Mouse (Mus musculus) bone marrow macrophage, adult 2 months (primary cell): ENCODE results near the gene Usp8.

Source experiments
- CTCF ChIP-seq: IDR thresholded peaks from 2 replicates; pipeline ENCODE4 v1.5.1; 2012; ENCODE audit warnings: low read depth, mild to moderate bottlenecking, low read length, moderate library complexity
- POLR2A ChIP-seq: IDR thresholded peaks from 2 replicates; pipeline ENCODE4 v1.6.1; 2012; ENCODE audit warnings: mild to moderate bottlenecking, low read depth, low read length, borderline replicate concordance

GRCm38 (mm10) chr2:126691290-126691689 lies 15.8 kb upstream of the Usp8 start:
- TF ChIP-seq CTCF, result no peak
- TF ChIP-seq POLR2A, result no peak
